Mouse (Mus musculus): ENCODE data around the gene Cckbr. TPM values are rescaled to one million over a fixed set of nuclear protein-coding genes. Genes with fewer than 3 reads are reported as not detected.

Gene Cckbr
- polyA plus RNA-seq, 1 experiment from 2014 or later = 0.85 TPM

DNA sequence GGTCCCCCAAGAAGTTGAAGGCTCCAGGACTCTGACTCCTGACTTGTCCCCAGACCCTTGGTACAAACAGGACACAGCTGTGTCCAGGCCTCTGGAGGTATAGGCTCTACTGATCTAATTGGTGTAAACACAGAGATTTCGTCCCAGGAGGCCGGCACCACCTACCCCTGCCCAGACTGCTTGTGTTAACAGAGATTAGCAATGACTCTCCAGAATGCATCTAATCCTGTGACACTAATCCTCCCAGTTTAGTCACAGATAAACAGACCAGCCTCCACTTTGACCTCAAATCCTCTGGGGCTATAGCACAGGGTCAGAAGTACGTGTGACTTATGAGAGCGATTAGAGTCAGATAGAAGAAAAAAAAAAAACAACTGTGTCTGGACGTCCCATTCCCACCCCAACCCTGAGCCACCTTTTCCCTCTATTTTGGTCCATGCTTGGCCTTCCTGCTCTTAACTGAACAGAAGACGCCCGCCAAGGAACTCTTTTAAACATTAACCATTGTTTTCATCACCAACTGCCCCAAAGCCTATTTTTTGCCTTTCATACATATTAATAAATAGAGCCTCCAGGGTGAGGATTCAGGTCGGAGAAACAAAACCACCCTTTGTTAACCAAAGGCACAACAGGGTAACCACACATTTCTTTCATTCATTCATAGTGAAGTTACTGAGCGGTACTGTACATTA is 91.3 kb downstream of the Cckbr start:
- ATAC-seq (ENCODE audit: insufficient number of reproducible peaks, insufficient read depth, low FRiP score, low read depth) = no peak
- Histone ChIP-seq H3K4me2 (replicated peaks; ENCODE audit: low read depth, low read length) (no peak overlapping the region), H3K27me3 (ENCODE audit: control insufficient read depth, insufficient read depth, low read length) (no peaks in the 10 kb centered on the region), H3K9ac (replicated peaks; ENCODE audit: low read depth, low read length) (no peak overlapping the region), H3K27ac (ENCODE audit: low read length) (no peak overlapping the region), H3K4me1 (ENCODE audit: control insufficient read depth, insufficient read depth, low read length) (no peaks in the 10 kb centered on the region), H3K9me3 (ENCODE audit: control insufficient read depth, low read depth, low read length) (no peaks in the 10 kb centered on the region), H3K4me3 (ENCODE audit: low read depth, low read length) (no peak overlapping the region), H3K36me3 (ENCODE audit: control insufficient read depth, insufficient read depth, low read length) (no peaks in the 10 kb centered on the region)
- WGBS = 31% methylated on average over 9 of the region's 9 CpGs

DNA sequence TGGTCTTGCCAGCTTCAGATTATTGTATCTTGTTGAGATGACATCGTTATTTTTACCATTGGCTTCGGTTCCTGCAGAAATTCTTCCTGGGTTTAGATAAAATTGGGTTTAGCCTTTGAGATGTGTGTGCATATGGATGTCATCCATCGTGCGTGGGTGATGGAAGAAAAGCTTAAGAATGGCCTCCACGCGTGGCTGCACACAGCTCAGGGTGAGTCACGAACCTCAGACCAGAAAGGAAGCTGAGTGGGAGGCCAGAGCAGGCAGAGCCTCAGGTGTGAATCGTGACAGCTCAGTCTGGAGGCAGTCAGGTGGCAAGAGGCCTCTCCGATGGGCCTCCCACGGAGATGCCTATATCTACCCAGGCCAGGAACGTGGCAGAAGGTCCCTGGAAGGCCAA is 93.8 kb downstream of the Cckbr start:
- no peaks in the 10 kb centered on the region for H3K27me3 ChIP-seq (ENCODE audit: control insufficient read depth, insufficient read depth, low read length)
- no peaks in the 10 kb centered on the region for H3K9me3 ChIP-seq (ENCODE audit: control insufficient read depth, low read depth, low read length)
- H3K4me1 ChIP-seq (ENCODE audit: control insufficient read depth, insufficient read depth, low read length) = no peaks in the 10 kb centered on the region
- no peak overlapping the region for H3K27ac ChIP-seq (ENCODE audit: low read length)
- H3K36me3 ChIP-seq (ENCODE audit: control insufficient read depth, insufficient read depth, low read length) = no peaks in the 10 kb centered on the region
- H3K4me3 ChIP-seq (ENCODE audit: low read depth, low read length) = no peak overlapping the region
- 64% methylated on average over 11 of the region's 11 CpGs for WGBS
- ATAC-seq (ENCODE audit: insufficient number of reproducible peaks, insufficient read depth, low FRiP score, low read depth) = no peak
- H3K9ac ChIP-seq (replicated peaks; ENCODE audit: low read depth, low read length) = no peak overlapping the region
- no peak overlapping the region for H3K4me2 ChIP-seq (replicated peaks; ENCODE audit: low read depth, low read length)

DNA sequence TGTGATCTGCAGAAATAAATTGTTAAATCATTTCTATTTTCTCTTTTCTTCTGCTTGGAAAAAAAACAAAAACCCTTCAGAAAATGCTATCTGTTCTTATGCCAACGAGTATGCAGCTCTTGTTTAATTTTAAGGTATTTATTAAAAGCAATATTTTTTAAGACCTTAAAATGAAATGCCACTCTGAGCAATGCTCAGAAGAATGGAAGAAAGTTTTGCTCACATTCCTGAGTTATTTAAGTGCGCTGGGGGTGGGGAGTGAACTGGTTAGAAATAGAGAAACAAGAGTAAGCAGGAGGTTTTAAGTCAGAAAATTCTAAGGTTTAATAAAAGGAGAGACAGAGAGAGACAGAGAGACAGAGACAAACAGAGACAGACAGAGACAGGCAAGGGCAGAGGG is 94.2 kb downstream of the Cckbr start:
- Histone ChIP-seq H3K27ac (ENCODE audit: low read length) (no peak overlapping the region), H3K4me1 (ENCODE audit: control insufficient read depth, insufficient read depth, low read length) (no peaks in the 10 kb centered on the region), H3K9ac (replicated peaks; ENCODE audit: low read depth, low read length) (no peak overlapping the region), H3K4me2 (replicated peaks; ENCODE audit: low read depth, low read length) (no peak overlapping the region), H3K9me3 (ENCODE audit: control insufficient read depth, low read depth, low read length) (no peaks in the 10 kb centered on the region), H3K36me3 (ENCODE audit: control insufficient read depth, insufficient read depth, low read length) (no peaks in the 10 kb centered on the region), H3K27me3 (ENCODE audit: control insufficient read depth, insufficient read depth, low read length) (no peaks in the 10 kb centered on the region), H3K4me3 (ENCODE audit: low read depth, low read length) (no peak overlapping the region)
- 68% methylated on average over 2 of the region's 2 CpGs for WGBS
- ATAC-seq (ENCODE audit: insufficient number of reproducible peaks, insufficient read depth, low FRiP score, low read depth) = no peak

DNA sequence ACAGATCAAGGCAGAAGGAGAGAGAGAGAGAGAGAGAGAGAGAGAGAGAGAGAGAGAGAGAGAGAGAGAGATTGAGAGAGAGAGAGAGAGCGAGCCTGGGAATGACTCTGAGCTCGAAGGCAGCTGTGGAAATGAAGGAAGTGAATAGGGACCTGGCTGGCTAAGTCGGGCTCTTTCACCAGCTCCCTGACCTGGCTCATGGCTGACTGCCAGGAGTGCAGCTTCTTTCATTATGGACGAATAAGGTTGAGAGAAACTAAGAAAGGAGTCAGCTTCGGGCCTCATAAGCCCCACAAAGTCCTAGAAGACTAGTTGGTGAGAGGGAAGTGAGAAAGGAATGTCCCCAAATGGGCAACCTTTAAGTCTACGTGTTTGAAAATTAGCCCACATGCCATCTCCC is 94.7 kb downstream of the Cckbr start:
- no peak for ATAC-seq (ENCODE audit: insufficient number of reproducible peaks, insufficient read depth, low FRiP score, low read depth)
- WGBS = 39% methylated on average over 6 of the region's 6 CpGs
- no peak overlapping the region for H3K4me3 ChIP-seq (ENCODE audit: low read depth, low read length)
- no peaks in the 10 kb centered on the region for H3K36me3 ChIP-seq (ENCODE audit: control insufficient read depth, insufficient read depth, low read length)
- no peak overlapping the region for H3K27ac ChIP-seq (ENCODE audit: low read length)
- H3K9me3 ChIP-seq (ENCODE audit: control insufficient read depth, low read depth, low read length) = no peaks in the 10 kb centered on the region
- no peak overlapping the region for H3K4me2 ChIP-seq (replicated peaks; ENCODE audit: low read depth, low read length)
- H3K27me3 ChIP-seq (ENCODE audit: control insufficient read depth, insufficient read depth, low read length) = no peaks in the 10 kb centered on the region
- no peaks in the 10 kb centered on the region for H3K4me1 ChIP-seq (ENCODE audit: control insufficient read depth, insufficient read depth, low read length)
- no peak overlapping the region for H3K9ac ChIP-seq (replicated peaks; ENCODE audit: low read depth, low read length)

Other genes starting within 250 kb of the Cckbr start
- gene Olfr685, start 239.7 kb upstream of the Cckbr start, polyA plus RNA-seq (2014; fragmentation: Nextera tagmentation; extraction: Ambion mirVana) = not detected in 2 replicates
- gene Olfr686, start 218.2 kb upstream of the Cckbr start, polyA plus RNA-seq (2014; fragmentation: Nextera tagmentation; extraction: Ambion mirVana) = not detected in 2 replicates
- gene Olfr688, start 137.6 kb upstream of the Cckbr start, polyA plus RNA-seq (2014; fragmentation: Nextera tagmentation; extraction: Ambion mirVana) = not detected in 2 replicates
- not detected in 2 replicates for gene Olfr689, start 114.6 kb upstream of the Cckbr start, polyA plus RNA-seq (2014; fragmentation: Nextera tagmentation; extraction: Ambion mirVana)
- not detected in 2 replicates for gene Olfr690, start 91.6 kb upstream of the Cckbr start, polyA plus RNA-seq (2014; fragmentation: Nextera tagmentation; extraction: Ambion mirVana)
- gene Olfr691, start 83.5 kb upstream of the Cckbr start, polyA plus RNA-seq (2014; fragmentation: Nextera tagmentation; extraction: Ambion mirVana) = not detected in 2 replicates
- gene Olfr692, start 57.5 kb upstream of the Cckbr start, polyA plus RNA-seq (2014; fragmentation: Nextera tagmentation; extraction: Ambion mirVana) = not detected in 2 replicates
- not detected in 2 replicates for gene Gm5901, start 50.7 kb upstream of the Cckbr start, polyA plus RNA-seq (2014; fragmentation: Nextera tagmentation; extraction: Ambion mirVana)
- gene Fam160a2, start 25.7 kb upstream of the Cckbr start, polyA plus RNA-seq (2014; fragmentation: Nextera tagmentation; extraction: Ambion mirVana) = 40.3 and 41.1 TPM in 2 replicates
- gene Cnga4, start 21.2 kb upstream of the Cckbr start, polyA plus RNA-seq (2014; fragmentation: Nextera tagmentation; extraction: Ambion mirVana) = not detected in 2 replicates
- 113 and 121 TPM in 2 replicates for gene Cavin3, start 56.6 kb downstream of the Cckbr start, polyA plus RNA-seq (2014; fragmentation: Nextera tagmentation; extraction: Ambion mirVana)
- 40.4 and 40.6 TPM in 2 replicates for gene Smpd1, start 128.6 kb downstream of the Cckbr start, polyA plus RNA-seq (2014; fragmentation: Nextera tagmentation; extraction: Ambion mirVana)
- 41.8 and 47.2 TPM in 2 replicates for gene Apbb1, start 155.9 kb downstream of the Cckbr start, polyA plus RNA-seq (2014; fragmentation: Nextera tagmentation; extraction: Ambion mirVana)
- gene Hpx, start 174.4 kb downstream of the Cckbr start, polyA plus RNA-seq (2014; fragmentation: Nextera tagmentation; extraction: Ambion mirVana) = 0.38 and 0.46 TPM in 2 replicates
- 28.8 and 29.1 TPM in 2 replicates for gene Trim3, start 207.8 kb downstream of the Cckbr start, polyA plus RNA-seq (2014; fragmentation: Nextera tagmentation; extraction: Ambion mirVana)
- 203 and 209 TPM in 2 replicates for gene Timm10b, start 214.3 kb downstream of the Cckbr start, polyA plus RNA-seq (2014; fragmentation: Nextera tagmentation; extraction: Ambion mirVana)
- 88.9 and 94.0 TPM in 2 replicates for gene Arfip2, start 214.7 kb downstream of the Cckbr start, polyA plus RNA-seq (2014; fragmentation: Nextera tagmentation; extraction: Ambion mirVana)
- gene Gm45799, start 214.8 kb downstream of the Cckbr start, polyA plus RNA-seq (2014; fragmentation: Nextera tagmentation; extraction: Ambion mirVana) = 24.1 and 35.7 TPM in 2 replicates
- gene Dnhd1, start 225.1 kb downstream of the Cckbr start, polyA plus RNA-seq (2014; fragmentation: Nextera tagmentation; extraction: Ambion mirVana) = 1.5 and 2.0 TPM in 2 replicates

All from stomach, embryonic 14.5 days (tissue).